Mouse (Mus musculus): ENCODE measurements around the gene Hic1. TPM values are rescaled to one million over a fixed set of nuclear protein-coding genes. Genes with fewer than 3 reads are reported as not detected.

Gene Hic1
- polyA plus RNA-seq, 1 experiment = 3.8 TPM

GRCm38 (mm10) chr11:75170136-75170751, 925 bp upstream of the Hic1 start:
- Histone ChIP-seq H3K4me1 (ENCODE audit: control insufficient read depth, insufficient read depth, low read length) (0 out of 2 replicates have a peak, but pooled peaks cover 1% of the 10 kb centered on the region), H3K4me3 (ENCODE audit: insufficient read depth, low read length) (peak overlapping the region; percentile 33), H3K27ac (ENCODE audit: insufficient read depth, low read length) (no peak overlapping the region)
- TF ChIP-seq POLR2A (IDR thresholded peaks at IDR 0.05; ENCODE audit: extremely low read depth, insufficient read depth, low read length) (no peak), CTCF (IDR thresholded peaks at IDR 0.05; ENCODE audit: extremely low read depth, insufficient read depth, low read length) (peak; percentile 59)

DNA sequence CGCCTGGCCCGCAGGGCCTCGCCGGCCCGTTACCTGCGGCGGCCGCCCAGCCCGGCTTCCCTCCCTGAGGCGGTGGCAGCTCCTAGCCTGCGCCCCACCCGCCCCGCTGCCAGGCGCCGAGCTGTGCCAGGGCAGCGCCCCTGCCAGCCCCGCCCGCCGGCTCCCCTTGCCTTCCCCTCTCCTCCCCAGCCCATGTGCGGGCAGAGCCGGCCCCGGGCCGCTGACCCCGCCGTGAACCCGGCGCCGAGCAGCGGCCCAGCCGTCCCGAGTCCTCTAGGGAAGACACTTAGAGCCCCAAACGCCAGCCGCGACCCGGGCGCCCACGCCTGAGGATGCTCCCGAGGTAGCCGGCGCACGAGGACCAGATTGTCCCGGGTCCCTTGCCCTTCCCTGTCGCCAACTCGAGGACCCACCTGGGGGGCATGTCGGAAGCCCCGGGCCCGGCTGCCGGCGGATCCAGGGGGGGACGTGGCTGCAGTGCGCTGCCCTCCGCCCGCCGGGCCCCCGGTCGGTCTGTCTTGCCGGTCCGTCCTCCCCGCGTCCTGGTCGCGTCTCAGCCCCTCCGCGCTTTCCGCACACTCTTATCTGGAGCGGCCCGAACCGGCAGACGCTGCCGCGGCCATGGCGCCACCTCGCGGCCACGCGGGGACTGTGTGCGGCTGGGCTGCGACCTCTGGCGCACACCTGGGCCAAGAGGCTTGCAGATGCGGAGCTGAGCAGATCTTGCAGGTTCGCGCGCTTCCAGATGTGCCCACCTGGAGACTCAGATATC, 543 bp downstream of the Hic1 start:
- TF ChIP-seq CTCF (IDR thresholded peaks at IDR 0.05; ENCODE audit: extremely low read depth, insufficient read depth, low read length) (peak; percentile 61), POLR2A (IDR thresholded peaks at IDR 0.05; ENCODE audit: extremely low read depth, insufficient read depth, low read length) (no peak)
- 0 out of 2 replicates have a peak, but pooled peaks cover 1% of the 10 kb centered on the region for H3K4me1 ChIP-seq (ENCODE audit: control insufficient read depth, insufficient read depth, low read length)
- H3K4me3 ChIP-seq (ENCODE audit: insufficient read depth, low read length) = peak overlapping the region; percentile 33
- no peak overlapping the region for H3K27ac ChIP-seq (ENCODE audit: insufficient read depth, low read length)

GRCm38 (mm10) chr11:75167643-75168589, 1.4 kb downstream of the Hic1 start:
- Histone ChIP-seq H3K4me3 (ENCODE audit: insufficient read depth, low read length) (no peak overlapping the region), H3K27ac (ENCODE audit: insufficient read depth, low read length) (no peak overlapping the region), H3K4me1 (ENCODE audit: control insufficient read depth, insufficient read depth, low read length) (0 out of 2 replicates have a peak, but pooled peaks cover 1% of the 10 kb centered on the region)
- TF ChIP-seq POLR2A (IDR thresholded peaks at IDR 0.05; ENCODE audit: extremely low read depth, insufficient read depth, low read length) (no peak), CTCF (IDR thresholded peaks at IDR 0.05; ENCODE audit: extremely low read depth, insufficient read depth, low read length) (no peak)

- Histone ChIP-seq H3K27ac (ENCODE audit: insufficient read depth, low read length) (no peak overlapping the region), H3K4me3 (ENCODE audit: insufficient read depth, low read length) (no peak overlapping the region), H3K4me1 (ENCODE audit: control insufficient read depth, insufficient read depth, low read length) (0 out of 2 replicates have a peak, but pooled peaks cover 1% of the 10 kb centered on the region)
- TF ChIP-seq POLR2A (IDR thresholded peaks at IDR 0.05; ENCODE audit: extremely low read depth, insufficient read depth, low read length) (no peak), CTCF (IDR thresholded peaks at IDR 0.05; ENCODE audit: extremely low read depth, insufficient read depth, low read length) (no peak)
These were observed 2.3 kb downstream of the Hic1 start for GRCm38 (mm10) chr11:75166861-75167642.

GRCm38 (mm10) chr11:75166193-75166842, 3.0 kb downstream of the Hic1 start:
- H3K4me3 ChIP-seq (ENCODE audit: insufficient read depth, low read length) = peak overlapping the region; percentile 22; the same call in 1 of the 2 replicates
- no peak overlapping the region for H3K27ac ChIP-seq (ENCODE audit: insufficient read depth, low read length)
- no peak for TF ChIP-seq POLR2A (IDR thresholded peaks at IDR 0.05; ENCODE audit: extremely low read depth, insufficient read depth, low read length)
- 0 out of 2 replicates have a peak, but pooled peaks cover 1% of the 10 kb centered on the region for H3K4me1 ChIP-seq (ENCODE audit: control insufficient read depth, insufficient read depth, low read length)

DNA sequence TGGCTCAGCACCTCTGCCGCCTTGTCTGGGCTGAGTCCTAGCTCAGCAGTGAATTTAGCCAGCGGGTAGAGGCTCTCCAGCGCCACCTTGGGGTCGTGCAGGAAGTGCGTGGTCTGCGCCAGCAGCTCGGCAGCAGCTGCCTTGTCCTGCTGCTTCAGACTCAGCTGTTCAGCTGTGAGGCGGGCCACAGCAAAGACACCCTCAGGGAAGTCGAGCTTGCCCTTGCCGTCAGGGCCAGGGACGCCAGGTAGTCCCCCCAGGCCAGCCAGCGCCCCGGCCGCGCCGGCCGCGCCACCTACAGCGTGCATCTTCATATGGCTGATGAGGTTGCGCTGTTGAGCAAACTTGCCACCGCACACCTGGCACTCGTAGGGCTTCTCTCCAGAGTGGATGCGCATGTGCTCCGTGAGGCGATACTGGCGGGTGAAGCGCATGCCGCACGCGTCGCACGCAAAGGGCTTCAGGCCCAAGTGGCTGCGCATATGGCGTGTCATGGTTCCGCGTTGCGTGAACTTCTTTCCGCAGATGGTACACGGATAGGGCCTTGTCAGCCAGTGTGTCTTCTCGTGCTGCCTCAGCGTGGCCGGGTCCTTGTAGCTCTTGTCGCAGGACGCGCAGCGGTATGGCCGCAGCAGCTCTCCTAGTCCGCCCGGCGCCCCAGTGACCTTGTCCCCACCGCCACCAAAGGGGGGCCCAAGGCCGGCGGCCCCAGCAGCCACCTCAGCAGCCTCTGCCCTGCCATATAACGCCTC, 3.7 kb downstream of the Hic1 start:
- peak overlapping the region; percentile 22 for H3K4me3 ChIP-seq (ENCODE audit: insufficient read depth, low read length)
- H3K4me1 ChIP-seq (ENCODE audit: control insufficient read depth, insufficient read depth, low read length) = 0 out of 2 replicates have a peak, but pooled peaks cover 1% of the 10 kb centered on the region
- no peak overlapping the region for H3K27ac ChIP-seq (ENCODE audit: insufficient read depth, low read length)
- TF ChIP-seq POLR2A (IDR thresholded peaks at IDR 0.05; ENCODE audit: extremely low read depth, insufficient read depth, low read length) = 0 out of 2 replicates have a peak, but pooled peaks have one; percentile 2
- TF ChIP-seq CTCF (IDR thresholded peaks at IDR 0.05; ENCODE audit: extremely low read depth, insufficient read depth, low read length) = peak; percentile 68

DNA sequence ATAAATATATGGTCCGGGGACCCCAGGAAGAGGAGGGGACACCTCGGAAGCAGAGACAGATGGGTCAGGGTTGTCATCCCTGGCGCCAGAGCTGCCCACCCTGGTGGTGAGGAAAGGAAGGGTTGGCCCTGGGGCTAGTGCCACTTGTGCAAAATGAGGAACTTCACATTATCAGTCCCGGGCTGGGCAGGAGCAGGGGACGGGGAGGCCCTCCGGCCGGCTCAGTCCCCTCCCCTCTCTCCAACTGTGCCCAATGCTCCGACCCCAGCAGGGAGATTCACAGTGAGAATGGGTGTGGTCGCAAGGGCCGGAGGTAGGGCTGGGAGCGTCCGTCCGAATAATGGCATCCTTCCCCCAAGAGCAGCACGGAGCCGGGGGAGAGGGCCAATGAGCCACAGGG, 4.6 kb downstream of the Hic1 start:
- H3K4me3 ChIP-seq (ENCODE audit: insufficient read depth, low read length) = no peak overlapping the region; the same call in 1 of the 2 replicates
- TF ChIP-seq CTCF (IDR thresholded peaks at IDR 0.05; ENCODE audit: extremely low read depth, insufficient read depth, low read length) = no peak
- H3K4me1 ChIP-seq (ENCODE audit: control insufficient read depth, insufficient read depth, low read length) = 0 out of 2 replicates have a peak, but pooled peaks cover 1% of the 10 kb centered on the region
- no peak overlapping the region for H3K27ac ChIP-seq (ENCODE audit: insufficient read depth, low read length)

DNA sequence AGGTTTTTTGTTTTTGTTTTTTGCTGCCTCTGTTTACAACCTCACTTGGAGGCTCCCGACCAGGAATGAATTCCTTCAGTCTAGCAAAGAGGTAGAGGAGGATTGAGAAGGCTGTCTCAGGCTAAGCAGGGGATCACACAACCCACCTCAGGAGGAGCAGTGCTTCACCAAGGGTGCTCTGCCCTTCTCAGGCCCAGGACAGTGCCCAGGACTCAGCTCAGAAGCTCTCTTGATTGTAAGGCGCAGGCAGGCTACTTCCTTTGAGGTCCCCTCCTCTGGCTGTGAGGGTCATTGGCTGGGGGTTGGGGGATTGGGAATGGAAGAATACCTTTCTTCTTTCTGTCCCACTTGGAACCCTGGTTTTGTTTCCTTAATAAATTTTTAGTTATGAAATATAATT, 5.3 kb downstream of the Hic1 start:
- H3K4me3 ChIP-seq (ENCODE audit: insufficient read depth, low read length) = no peak overlapping the region
- H3K4me1 ChIP-seq (ENCODE audit: control insufficient read depth, insufficient read depth, low read length) = 0 out of 2 replicates have a peak, but pooled peaks cover 1% of the 10 kb centered on the region
- no peak overlapping the region for H3K27ac ChIP-seq (ENCODE audit: insufficient read depth, low read length)
- TF ChIP-seq POLR2A (IDR thresholded peaks at IDR 0.05; ENCODE audit: extremely low read depth, insufficient read depth, low read length) = no peak
- TF ChIP-seq CTCF (IDR thresholded peaks at IDR 0.05; ENCODE audit: extremely low read depth, insufficient read depth, low read length) = no peak
